Mouse (Mus musculus): ENCODE measurements around the gene N4bp2. TPM values are rescaled to one million over a fixed set of nuclear protein-coding genes. Genes with fewer than 3 reads are reported as not detected.

The N4bp2 gene
- polyA plus RNA-seq, 1 experiment: 1.4 TPM

Other genes starting within 250 kb of the N4bp2 start
- 111 and 119 TPM in 2 replicates for gene Smim14, start 226.3 kb upstream of the N4bp2 start, polyA plus RNA-seq (2012; rRNA removed)
- 19.3 and 22.7 TPM in 2 replicates for gene Ube2k, start 226.3 kb upstream of the N4bp2 start, polyA plus RNA-seq (2012; rRNA removed)
- 23.5 and 30.9 TPM in 2 replicates for gene Pds5a, start 65.2 kb upstream of the N4bp2 start, polyA plus RNA-seq (2012; rRNA removed)
- gene Rhoh, start 97.7 kb downstream of the N4bp2 start, polyA plus RNA-seq (2012; rRNA removed): 4.8 and 5.8 TPM in 2 replicates
- gene Chrna9, start 171.4 kb downstream of the N4bp2 start, polyA plus RNA-seq (2012; rRNA removed): 0.69 TPM in 1 of 2 replicates, not detected in the other
- 7.3 and 17.6 TPM in 2 replicates for gene 9130230L23Rik, start 240.8 kb downstream of the N4bp2 start, polyA plus RNA-seq (2012; rRNA removed)